Mouse (Mus musculus) c-Kit-positive CD71-negative TER-119-negative erythroid progenitor cells, embryonic 14.5 days (primary cell): ENCODE measurements at regions not wholly inside any gene's neighbourhood (a gene's known extent, or its start where the extent isn't known, plus 50 kb on each side); places are given as distances from the start of the nearest gene placed in this dataset.

Source experiments
- DNase-seq: peaks from one replicate; pipeline ENCODE4 v3.0.0-alpha.2; 2013; ENCODE audit warnings: low read depth

- DNase-seq = no peak
These were observed 251.3 kb upstream of the Nfe2l3 start for GRCm38 (mm10) chr6:51180881-51181875.

- DNase-seq = no peak
These were observed 250.6 kb upstream of the Nfe2l3 start for GRCm38 (mm10) chr6:51181905-51182304.

GRCm38 (mm10) chr6:51182771-51183284 is 249.6 kb upstream of the Nfe2l3 start:
- DNase-seq = no peak

GRCm38 (mm10) chr6:51183576-51184420 is 248.7 kb upstream of the Nfe2l3 start:
- DNase-seq = no peak

- DNase-seq = no peak
These were observed 248.0 kb upstream of the Nfe2l3 start for GRCm38 (mm10) chr6:51184500-51184899.

- DNase-seq = no peak
These were observed 247.3 kb upstream of the Nfe2l3 start for GRCm38 (mm10) chr6:51185201-51185600.

GRCm38 (mm10) chr6:51189173-51189572 is 243.3 kb upstream of the Nfe2l3 start:
- DNase-seq = no peak

GRCm38 (mm10) chr6:51192826-51193225 is 239.6 kb upstream of the Nfe2l3 start:
- no peak for DNase-seq

GRCm38 (mm10) chr6:51193356-51193755 is 239.1 kb upstream of the Nfe2l3 start:
- no peak for DNase-seq

- no peak for DNase-seq
These were observed 236.1 kb upstream of the Nfe2l3 start for GRCm38 (mm10) chr6:51196391-51196790.

GRCm38 (mm10) chr6:51197000-51197774 is 235.3 kb upstream of the Nfe2l3 start:
- DNase-seq = no peak

- DNase-seq = no peak
These were observed 232.3 kb upstream of the Nfe2l3 start for GRCm38 (mm10) chr6:51200207-51200606.

- DNase-seq = no peak
These were observed 231.6 kb upstream of the Nfe2l3 start for GRCm38 (mm10) chr6:51200837-51201236.

- DNase-seq = no peak
These were observed 228.2 kb upstream of the Nfe2l3 start for GRCm38 (mm10) chr6:51204306-51204705.

- DNase-seq = no peak
These were observed 227.1 kb upstream of the Nfe2l3 start for GRCm38 (mm10) chr6:51205411-51205810.

- DNase-seq = peak; percentile 36
These were observed 225.6 kb upstream of the Nfe2l3 start for GRCm38 (mm10) chr6:51206712-51207505.

- DNase-seq = no peak
These were observed 224.7 kb upstream of the Nfe2l3 start for GRCm38 (mm10) chr6:51207587-51208361.

GRCm38 (mm10) chr6:51208660-51209396 is 223.6 kb upstream of the Nfe2l3 start:
- DNase-seq = peak; percentile 79

GRCm38 (mm10) chr6:51211418-51211817 is 221.1 kb upstream of the Nfe2l3 start:
- no peak for DNase-seq
